Mouse (Mus musculus): ENCODE measurements around the gene Rab23. TPM values are rescaled to one million over a fixed set of nuclear protein-coding genes. Genes with fewer than 3 reads are reported as not detected.

Rab23 gene
- polyA plus RNA-seq, 1 experiment from 2014 or later: 28.4 TPM

DNA sequence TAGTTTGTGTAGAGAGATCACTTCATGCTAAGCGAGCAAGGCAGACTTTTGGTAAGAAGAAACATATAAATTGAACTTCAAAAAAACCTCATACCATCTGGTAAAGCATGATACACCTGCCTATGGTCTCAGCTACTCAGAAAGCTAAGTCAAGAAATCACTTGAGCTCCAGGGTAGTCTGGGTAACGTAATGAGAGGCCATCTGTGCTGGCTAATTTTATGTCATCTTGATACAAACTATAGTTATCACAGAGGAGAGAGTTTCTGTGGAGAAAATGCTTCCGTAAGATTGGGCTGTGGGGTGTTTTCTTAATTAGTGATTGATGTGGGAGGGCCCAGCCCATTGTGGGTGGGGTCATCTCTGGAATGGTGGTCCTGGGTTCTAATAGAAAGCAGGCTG, 25.8 kb upstream of the Rab23 start:
- no peak overlapping the region for H3K27ac ChIP-seq
- H3K9me3 ChIP-seq (replicated peaks): no peaks in the 10 kb centered on the region
- 83% methylated on average over 3 of the region's 3 CpGs for WGBS
- no peak for ATAC-seq
- H3K36me3 ChIP-seq (ENCODE audit: poor library complexity, severe bottlenecking): no peaks in the 10 kb centered on the region
- H3K4me1 ChIP-seq: no peaks in the 10 kb centered on the region
- no peak overlapping the region for H3K9ac ChIP-seq
- H3K4me3 ChIP-seq: no peak overlapping the region
- H3K4me2 ChIP-seq: no peak overlapping the region
- H3K27me3 ChIP-seq: no peaks in the 10 kb centered on the region

- WGBS: 91% methylated on average over 2 of the region's 2 CpGs
Measured at GRCm38 (mm10) chr1:33696016-33696415, 23.7 kb upstream of the Rab23 start.

DNA sequence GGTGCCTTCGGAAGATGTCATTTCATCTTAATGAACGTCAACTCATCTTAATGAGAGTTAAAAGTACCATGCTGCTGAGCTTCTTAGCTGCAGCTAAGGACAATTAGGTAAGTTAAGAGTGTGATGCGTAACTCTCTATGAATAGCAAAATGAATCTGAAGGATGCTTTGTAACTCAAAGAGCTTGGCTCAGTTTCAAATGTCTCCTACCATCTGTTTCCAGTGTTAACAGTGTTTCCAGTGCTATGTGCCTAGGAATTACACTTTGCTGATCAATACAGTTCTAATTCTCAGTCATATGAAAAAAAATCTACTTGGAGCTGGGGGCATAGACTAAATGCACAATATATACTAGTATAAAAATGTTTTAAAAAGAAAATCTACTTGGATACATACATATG, 18.4 kb upstream of the Rab23 start:
- H3K9me3 ChIP-seq (replicated peaks): 0 out of 2 replicates have a peak, but pooled peaks cover 3% of the 10 kb centered on the region
- no peak overlapping the region for H3K4me3 ChIP-seq
- H3K4me2 ChIP-seq: no peak overlapping the region
- ATAC-seq: no peak
- 63% methylated on average over 3 of the region's 3 CpGs for WGBS
- no peaks in the 10 kb centered on the region for H3K4me1 ChIP-seq
- H3K27ac ChIP-seq: no peak overlapping the region
- no peaks in the 10 kb centered on the region for H3K27me3 ChIP-seq
- H3K36me3 ChIP-seq (ENCODE audit: poor library complexity, severe bottlenecking): no peaks in the 10 kb centered on the region
- H3K9ac ChIP-seq: no peak overlapping the region

More at GRCm38 (mm10) chr1:33696016-33696415, 23.7 kb upstream of the Rab23 start:
- H3K4me2 ChIP-seq: no peak overlapping the region
- H3K9me3 ChIP-seq (replicated peaks): no peaks in the 10 kb centered on the region
- H3K9ac ChIP-seq: no peak overlapping the region
- ATAC-seq: no peak
- no peak overlapping the region for H3K4me3 ChIP-seq
- no peaks in the 10 kb centered on the region for H3K36me3 ChIP-seq (ENCODE audit: poor library complexity, severe bottlenecking)
- H3K4me1 ChIP-seq: no peaks in the 10 kb centered on the region
- H3K27ac ChIP-seq: no peak overlapping the region
- no peaks in the 10 kb centered on the region for H3K27me3 ChIP-seq

- no peaks in the 10 kb centered on the region for H3K9me3 ChIP-seq (replicated peaks)
- no peak overlapping the region for H3K9ac ChIP-seq
- H3K4me1 ChIP-seq: 0 out of 2 replicates have a peak, but pooled peaks cover under 1% of the 10 kb centered on the region
- no peak overlapping the region for H3K4me2 ChIP-seq
- H3K27me3 ChIP-seq: no peaks in the 10 kb centered on the region
- 93% methylated on average over 2 of the region's 2 CpGs for WGBS
- H3K27ac ChIP-seq: no peak overlapping the region
- H3K4me3 ChIP-seq: no peak overlapping the region
- H3K36me3 ChIP-seq (ENCODE audit: poor library complexity, severe bottlenecking): no peaks in the 10 kb centered on the region
- ATAC-seq: no peak
Measured at GRCm38 (mm10) chr1:33709615-33710014, 10.1 kb upstream of the Rab23 start.

GRCm38 (mm10) chr1:33712026-33712425, 7.7 kb upstream of the Rab23 start:
- H3K27ac ChIP-seq: no peak overlapping the region
- no peaks in the 10 kb centered on the region for H3K9me3 ChIP-seq (replicated peaks)
- H3K27me3 ChIP-seq: no peaks in the 10 kb centered on the region
- no peak for ATAC-seq
- H3K4me2 ChIP-seq: no peak overlapping the region
- no peak overlapping the region for H3K9ac ChIP-seq
- 0 out of 2 replicates have a peak, but pooled peaks cover 5% of the 10 kb centered on the region for H3K4me1 ChIP-seq
- no peaks in the 10 kb centered on the region for H3K36me3 ChIP-seq (ENCODE audit: poor library complexity, severe bottlenecking)
- WGBS: 91% methylated on average over 5 of the region's 5 CpGs
- no peak overlapping the region for H3K4me3 ChIP-seq

DNA sequence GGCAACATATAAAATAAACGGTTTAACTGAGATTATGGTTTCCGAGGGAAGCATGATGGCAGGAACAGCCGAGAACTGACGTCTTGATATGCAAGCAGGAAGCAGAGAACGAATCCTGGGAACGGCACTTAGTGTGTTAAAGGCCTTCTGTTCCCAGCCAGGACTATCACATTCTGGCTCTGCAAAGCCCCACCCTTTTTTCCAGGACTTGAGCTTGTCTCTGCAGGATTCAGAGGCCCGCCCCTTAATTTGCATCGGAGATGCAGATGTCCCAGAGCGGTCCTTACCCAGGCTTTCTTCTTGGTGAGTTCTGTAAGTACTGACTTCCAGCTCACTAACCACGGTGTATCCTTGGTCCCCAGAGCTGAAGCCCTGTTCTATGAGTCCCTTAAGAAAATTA, 4.9 kb upstream of the Rab23 start:
- Histone ChIP-seq H3K27me3 (no peaks in the 10 kb centered on the region), H3K9me3 (replicated peaks) (no peaks in the 10 kb centered on the region), H3K4me2 (peak overlapping the region; percentile 36), H3K4me3 (no peak overlapping the region), H3K4me1 (0 out of 2 replicates have a peak, but pooled peaks cover 5% of the 10 kb centered on the region), H3K36me3 (ENCODE audit: poor library complexity, severe bottlenecking) (no peaks in the 10 kb centered on the region), H3K9ac (no peak overlapping the region), H3K27ac (no peak overlapping the region)
- 9% methylated on average over 10 of the region's 10 CpGs for WGBS
- peak; percentile 50; the same call in 1 of the 2 replicates for ATAC-seq

GRCm38 (mm10) chr1:33717636-33718035, 2.1 kb upstream of the Rab23 start:
- Histone ChIP-seq H3K9ac (no peak overlapping the region), H3K36me3 (ENCODE audit: poor library complexity, severe bottlenecking) (peaks cover 11% of the 10 kb centered on the region), H3K27ac (no peak overlapping the region), H3K4me2 (no peak overlapping the region), H3K9me3 (replicated peaks) (no peaks in the 10 kb centered on the region), H3K27me3 (no peaks in the 10 kb centered on the region), H3K4me1 (peaks cover 15% of the 10 kb centered on the region), H3K4me3 (no peak overlapping the region)
- 100% methylated on average over 1 of the region's 1 CpGs for WGBS
- ATAC-seq: no peak

- no peaks in the 10 kb centered on the region for H3K9me3 ChIP-seq (replicated peaks)
- H3K27ac ChIP-seq: peak overlapping the region; percentile 94
- no peaks in the 10 kb centered on the region for H3K27me3 ChIP-seq
- peaks cover 10% of the 10 kb centered on the region for H3K4me1 ChIP-seq
- peak overlapping the region; percentile 72 for H3K4me3 ChIP-seq
- peaks cover 30% of the 10 kb centered on the region for H3K36me3 ChIP-seq (ENCODE audit: poor library complexity, severe bottlenecking)
- H3K4me2 ChIP-seq: peak overlapping the region; percentile 59
- H3K9ac ChIP-seq: peak overlapping the region; percentile 91
- peak; percentile 81 for ATAC-seq
- WGBS: under 1% methylated on average over 37 of the region's 41 CpGs
Measured at GRCm38 (mm10) chr1:33720231-33720630, 544 bp downstream of the Rab23 start.

DNA sequence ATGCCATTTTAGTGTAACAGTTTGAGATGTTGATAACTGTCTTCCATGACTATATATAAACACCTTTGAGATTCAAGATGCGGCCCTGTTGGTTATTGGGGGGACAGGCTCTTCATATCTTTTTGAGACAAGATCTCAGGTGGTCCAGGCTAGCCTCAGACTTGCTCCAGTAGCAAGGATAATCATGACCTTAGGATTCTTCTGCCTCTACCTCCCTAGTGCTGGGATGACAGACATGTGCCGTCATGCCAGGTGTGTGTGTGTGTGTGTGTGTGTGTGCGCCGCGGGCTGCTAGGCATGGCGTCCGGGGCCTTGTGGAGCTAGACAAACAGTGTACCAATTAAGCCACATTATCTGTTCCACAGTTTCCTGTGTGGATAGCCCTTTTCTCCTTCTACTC, 1.3 kb downstream of the Rab23 start:
- Histone ChIP-seq H3K9ac (peak overlapping the region; percentile 57), H3K9me3 (replicated peaks) (no peaks in the 10 kb centered on the region), H3K4me3 (peak overlapping the region; percentile 72), H3K27ac (no peak overlapping the region), H3K27me3 (no peaks in the 10 kb centered on the region), H3K4me1 (peaks cover 10% of the 10 kb centered on the region), H3K36me3 (ENCODE audit: poor library complexity, severe bottlenecking) (peaks cover 38% of the 10 kb centered on the region), H3K4me2 (peak overlapping the region; percentile 59)
- ATAC-seq: no peak
- WGBS: 68% methylated on average over 7 of the region's 7 CpGs

GRCm38 (mm10) chr1:33724516-33724915, 4.8 kb downstream of the Rab23 start:
- no peak for ATAC-seq
- H3K27ac ChIP-seq: no peak overlapping the region
- no peaks in the 10 kb centered on the region for H3K27me3 ChIP-seq
- no peak overlapping the region for H3K4me3 ChIP-seq
- H3K9ac ChIP-seq: no peak overlapping the region
- peaks cover 10% of the 10 kb centered on the region for H3K4me1 ChIP-seq
- H3K36me3 ChIP-seq (ENCODE audit: poor library complexity, severe bottlenecking): peaks cover 69% of the 10 kb centered on the region
- no peak overlapping the region for H3K4me2 ChIP-seq
- 91% methylated on average over 6 of the region's 6 CpGs for WGBS
- no peaks in the 10 kb centered on the region for H3K9me3 ChIP-seq (replicated peaks)

DNA sequence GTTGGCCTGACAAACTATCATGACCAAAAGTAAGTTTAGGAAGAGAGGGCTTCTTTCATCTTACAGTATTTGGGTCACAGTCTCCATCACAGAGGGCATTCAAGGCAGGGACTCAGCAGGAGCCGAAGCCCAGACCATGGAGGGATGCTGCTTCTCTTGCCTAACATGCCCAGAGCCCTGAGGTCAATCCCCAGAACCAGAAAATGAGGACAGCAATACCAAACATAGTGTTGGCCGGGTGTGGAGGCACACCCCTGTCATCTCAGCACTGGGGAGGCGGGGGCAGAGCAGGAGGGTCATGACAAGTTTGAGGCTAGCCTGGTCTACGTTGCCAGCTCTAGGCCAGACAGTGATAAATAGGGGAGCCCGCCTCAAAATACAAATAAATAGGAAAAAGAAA, 5.4 kb downstream of the Rab23 start:
- Histone ChIP-seq H3K36me3 (ENCODE audit: poor library complexity, severe bottlenecking) (peaks cover 72% of the 10 kb centered on the region), H3K9ac (no peak overlapping the region), H3K4me3 (no peak overlapping the region), H3K4me2 (no peak overlapping the region), H3K27ac (no peak overlapping the region), H3K27me3 (no peaks in the 10 kb centered on the region), H3K4me1 (peaks cover 10% of the 10 kb centered on the region), H3K9me3 (replicated peaks) (no peaks in the 10 kb centered on the region)
- no peak for ATAC-seq
- 93% methylated on average over 5 of the region's 5 CpGs for WGBS

GRCm38 (mm10) chr1:33733044-33733443, 13.4 kb downstream of the Rab23 start:
- no peak overlapping the region for H3K4me3 ChIP-seq
- no peaks in the 10 kb centered on the region for H3K27me3 ChIP-seq
- H3K4me1 ChIP-seq: no peaks in the 10 kb centered on the region
- 88% methylated on average over 9 of the region's 9 CpGs for WGBS
- H3K4me2 ChIP-seq: no peak overlapping the region
- no peak overlapping the region for H3K9ac ChIP-seq
- ATAC-seq: no peak
- H3K27ac ChIP-seq: no peak overlapping the region
- no peaks in the 10 kb centered on the region for H3K9me3 ChIP-seq (replicated peaks)
- H3K36me3 ChIP-seq (ENCODE audit: poor library complexity, severe bottlenecking): peaks cover 93% of the 10 kb centered on the region

DNA sequence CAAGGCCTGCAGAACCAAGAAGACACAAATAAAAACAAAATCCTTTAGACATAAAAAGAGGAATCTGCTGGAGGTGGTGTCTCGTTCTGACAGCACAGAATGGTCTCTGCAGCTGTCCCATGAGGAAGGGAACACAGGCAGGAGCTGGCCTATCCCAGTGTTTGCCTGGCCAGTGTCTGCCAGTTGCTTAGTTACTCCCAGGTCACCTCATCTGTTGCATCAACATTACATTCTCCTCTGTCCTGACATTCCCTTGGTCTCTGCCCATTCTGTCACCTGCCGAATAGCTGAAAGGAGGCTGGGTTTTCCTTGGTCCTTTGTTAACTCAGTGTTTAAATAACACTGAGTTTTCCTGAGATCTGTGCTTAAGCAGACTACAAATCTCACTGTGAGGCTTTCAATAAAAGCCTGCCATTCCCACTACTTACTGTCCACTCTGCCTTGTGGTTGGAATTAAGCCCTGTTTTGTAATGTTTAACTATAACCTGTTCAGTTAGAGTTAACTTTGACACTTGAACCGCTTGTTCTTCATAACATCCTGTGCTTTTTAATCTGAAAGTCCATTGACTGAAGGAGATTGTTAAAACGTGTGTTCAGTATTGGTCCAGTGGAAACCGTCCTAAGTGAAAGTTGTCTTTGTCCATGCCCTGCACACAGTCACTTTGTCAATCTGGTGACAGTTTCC, 14.5 kb downstream of the Rab23 start:
- Histone ChIP-seq H3K27ac (no peak overlapping the region), H3K36me3 (ENCODE audit: poor library complexity, severe bottlenecking) (peaks cover 92% of the 10 kb centered on the region), H3K4me3 (no peak overlapping the region), H3K9ac (no peak overlapping the region), H3K9me3 (replicated peaks) (no peaks in the 10 kb centered on the region), H3K4me1 (no peaks in the 10 kb centered on the region), H3K27me3 (no peaks in the 10 kb centered on the region), H3K4me2 (no peak overlapping the region)
- WGBS: 82% methylated on average over 5 of the region's 5 CpGs
- ATAC-seq: no peak
